Mouse (Mus musculus) liver, adult 2 months (tissue): Measurements from ENCODE around the gene Pax5.

Experiments used
- CTCF ChIP-seq: fragments of 200-500 bp; IDR thresholded peaks from 2 replicates; pipeline ENCODE4 v1.5.1; 2011; ENCODE audit warnings: low read depth, low read length, control low read depth
- POLR2A ChIP-seq: fragments of 200-500 bp; IDR thresholded peaks from 2 replicates; pipeline ENCODE4 v1.6.1; 2011; ENCODE audit warnings: low read length, control low read depth; ENCODE audit not compliant: insufficient read depth; ENCODE audit errors: extremely low read depth

DNA sequence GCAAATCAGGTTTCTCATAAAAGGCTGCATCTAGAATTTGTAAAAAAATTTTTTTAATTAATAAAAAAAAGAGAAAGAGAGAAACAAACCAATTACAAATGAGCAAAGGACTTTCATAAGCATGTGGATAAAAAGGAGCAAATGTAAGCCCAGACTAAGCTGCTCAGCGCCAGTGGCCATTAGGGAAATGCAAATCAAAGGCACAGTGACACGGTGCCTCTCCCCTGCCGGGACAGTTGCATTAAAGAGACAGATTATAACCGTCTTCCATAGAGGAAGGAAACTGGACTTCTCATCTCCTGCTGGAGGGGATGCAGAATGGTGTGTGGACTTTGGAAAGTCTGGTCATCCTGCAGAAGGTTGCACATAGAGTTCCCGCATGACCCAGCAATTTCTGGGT lies 133.5 kb downstream of the Pax5 start:
- no peak for TF ChIP-seq POLR2A
- no peak for TF ChIP-seq CTCF
